Mouse (Mus musculus): ENCODE measurements around the gene Pecam1.
"Not testable (repeated sequence)": the region's sequence is repeated elsewhere in the genome, so short reads cannot be mapped to it uniquely, and the experiment has no call there.

DNA sequence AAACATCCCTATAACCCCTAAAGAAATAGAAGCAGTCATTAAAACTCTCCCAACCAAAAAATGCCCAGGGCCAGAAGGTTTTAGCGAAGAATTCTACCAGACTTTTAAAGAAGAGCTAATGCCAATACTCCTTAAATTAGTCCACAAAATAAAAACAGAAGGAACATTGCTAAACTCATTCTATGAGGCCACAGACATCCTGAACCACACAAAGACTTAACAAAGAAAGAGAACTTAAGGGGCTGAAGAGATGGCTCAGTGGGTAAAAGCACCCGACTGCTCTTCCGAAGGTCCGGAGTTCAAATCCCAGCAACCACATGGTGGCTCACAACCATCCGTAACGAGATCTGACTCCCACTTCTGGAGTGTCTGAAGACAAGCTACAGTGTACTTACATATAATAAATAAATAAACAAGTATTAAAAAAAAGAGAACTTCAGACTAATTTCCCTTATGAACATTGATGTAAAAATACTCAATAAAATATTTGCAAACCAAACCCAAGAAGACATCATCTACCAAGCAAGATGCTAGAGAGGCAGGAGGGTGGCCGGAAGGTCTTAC, 789 bp downstream of the Pecam1 start:
- TF ChIP-seq GATA1 (IDR thresholded peaks at IDR 0.05; ENCODE audit: borderline replicate concordance, low read length); FLI1 (IDR thresholded peaks at IDR 0.05; ENCODE audit: low read length): not testable (repeated sequence)

All from megakaryocyte, embryonic 14.5 days (primary cell).